Mouse (Mus musculus) E14TG2a.4 (cell line): ENCODE measurements around the gene 5031410I06Rik.

Source experiments
- CTCF ChIP-seq: conservative IDR thresholded peaks from 2 replicates; pipeline ENCODE4 v1.5.1; 2014; ENCODE audit warnings: low read length
- NANOG ChIP-seq: IDR thresholded peaks from 2 replicates; pipeline ENCODE4 v1.6.1; 2014; ENCODE audit warnings: borderline replicate concordance, low read length, mixed read lengths
- POU5F1 ChIP-seq: IDR thresholded peaks from 2 replicates; pipeline ENCODE4 v1.6.1; 2014; ENCODE audit warnings: low read length, borderline replicate concordance

GRCm38 (mm10) chr5:26070716-26071115 is 34.4 kb downstream of the 5031410I06Rik start:
- peak; percentile 51 for TF ChIP-seq CTCF
- 0 out of 2 replicates have a peak, but pooled peaks have one; percentile 4 for TF ChIP-seq POU5F1
- no peak for TF ChIP-seq NANOG
